Comparison of ENCODE assay signal across 8 mouse cellular contexts in genomic region chr10:75558515-75558914, GRCm38 (mm10). TPM values are rescaled to one million over a fixed set of nuclear protein-coding genes. Genes with fewer than 3 reads are reported as not detected.
A peak's percentile ranks its signal among the peaks of the same experiment; 100 is the strongest.
DNase-seq lines count a peak whose midpoint lies in the region; ATAC-seq lines count a peak whose summit lies in the region.

No protein-coding gene starts in this region.

- DNase-seq in right cerebral cortex, adult 2 months (ENCODE audit: low spot score in 2 of 2), result peak; percentile 27 to 40
- no peak for DNase-seq in right cerebral cortex, adult 18-20 months
- DNase-seq in layer of hippocampus, postnatal 10 days (ENCODE audit: low spot score in 2 of 2), result peak; percentile 36 to 51
- DNase-seq in right cerebral cortex, postnatal 14 days, result peak; percentile 48
- no peak for DNase-seq in heart, embryonic 10.5 days (ENCODE audit: low spot score)

- no peak for ATAC-seq in embryonic facial prominence, embryonic 12.5 days (ENCODE audit: insufficient number of reproducible peaks, insufficient read depth, low FRiP score, low TSS enrichment)
- no peak for ATAC-seq in intestine, embryonic 16.5 days
- no peak for ATAC-seq in erythroblast, adult 5-6 weeks (replicated peaks; ENCODE audit: low FRiP score, poor library complexity, severe bottlenecking)

- no peaks in the 10 kb centered on the region for H3K9me3 ChIP-seq in embryonic facial prominence, embryonic 12.5 days
- H3K9me3 ChIP-seq in intestine, embryonic 16.5 days (ENCODE audit: control insufficient read depth, low read length), result no peaks in the 10 kb centered on the region
- no peaks in the 10 kb centered on the region for H3K9me3 ChIP-seq in heart, embryonic 10.5 days

- peak overlapping the region; percentile 96; the same call in 1 of the 2 replicates for H3K4me2 ChIP-seq in embryonic facial prominence, embryonic 12.5 days (replicated peaks)
- no peak overlapping the region for H3K4me2 ChIP-seq in intestine, embryonic 16.5 days (ENCODE audit: low read depth, low read length)

- no peaks in the 10 kb centered on the region for H3K36me3 ChIP-seq in embryonic facial prominence, embryonic 12.5 days
- H3K36me3 ChIP-seq in intestine, embryonic 16.5 days (ENCODE audit: control insufficient read depth, insufficient read depth, low read length), result no peaks in the 10 kb centered on the region
- H3K36me3 ChIP-seq in heart, embryonic 10.5 days, result no peaks in the 10 kb centered on the region

- H3K4me3 ChIP-seq in embryonic facial prominence, embryonic 12.5 days, result no peak overlapping the region
- H3K4me3 ChIP-seq in intestine, embryonic 16.5 days (ENCODE audit: low read length), result no peak overlapping the region
- no peak overlapping the region for H3K4me3 ChIP-seq in heart, embryonic 10.5 days

- 33% methylated on average over 3 of the region's 3 CpGs for WGBS in embryonic facial prominence, embryonic 12.5 days
- 38% methylated on average over 3 of the region's 3 CpGs for WGBS in intestine, embryonic 16.5 days
- WGBS in heart, embryonic 10.5 days, result 12% methylated on average over 3 of the region's 3 CpGs

- H3K27me3 ChIP-seq in embryonic facial prominence, embryonic 12.5 days, result peaks cover 32% of the 10 kb centered on the region
- H3K27me3 ChIP-seq in intestine, embryonic 16.5 days (replicated peaks; ENCODE audit: control insufficient read depth, insufficient read depth, low read length), result peaks cover 21% of the 10 kb centered on the region
- peaks cover 76% of the 10 kb centered on the region for H3K27me3 ChIP-seq in heart, embryonic 10.5 days (ENCODE audit: insufficient read depth, poor library complexity, severe bottlenecking)

- H3K4me1 ChIP-seq in embryonic facial prominence, embryonic 12.5 days, result peaks cover 29% of the 10 kb centered on the region
- peaks cover 20% of the 10 kb centered on the region for H3K4me1 ChIP-seq in intestine, embryonic 16.5 days (ENCODE audit: control insufficient read depth, insufficient read depth, low read length)
- H3K4me1 ChIP-seq in heart, embryonic 10.5 days, result peaks cover 38% of the 10 kb centered on the region

- H3K27ac ChIP-seq in embryonic facial prominence, embryonic 12.5 days, result no peak overlapping the region
- no peak overlapping the region for H3K27ac ChIP-seq in intestine, embryonic 16.5 days (ENCODE audit: low read length)
- H3K27ac ChIP-seq in heart, embryonic 10.5 days, result no peak overlapping the region

- no peak overlapping the region for H3K9ac ChIP-seq in embryonic facial prominence, embryonic 12.5 days
- H3K9ac ChIP-seq in intestine, embryonic 16.5 days (ENCODE audit: low read depth, low read length), result no peak overlapping the region

RNA-seq across cellular contexts. Expression of gene Lrrc75b, which starts 1.6 kb away (rescaled TPM):
- 2.6 and 2.7 TPM in 2 replicates for polyA plus RNA-seq in embryonic facial prominence, embryonic 12.5 days (2016; fragmentation: Nextera tagmentation; extraction: Ambion mirVana)
- total RNA-seq in layer of hippocampus, postnatal 10 days (2021), result 10 to 100 TPM; 24.0 to 24.7 TPM
- polyA plus RNA-seq in intestine, embryonic 16.5 days (2015; fragmentation: Nextera tagmentation; extraction: Ambion mirVana), result 1.9 and 2.7 TPM in 2 replicates
- not detected in 2 replicates for total RNA-seq in erythroblast, adult 5-6 weeks (2015; ENCODE audit: low replicate concordance)
- total RNA-seq in erythroblast, adult 5-6 weeks (2017; ENCODE audit: low replicate concordance), result not detected in 2 replicates
- polyA plus RNA-seq in heart, embryonic 10.5 days (2016; fragmentation: Nextera tagmentation; extraction: Ambion mirVana), result 0.78 and 1.1 TPM in 2 replicates

RNA-seq across cellular contexts. Expression of gene Ggt1, which starts 2.9 kb away (rescaled TPM):
- polyA plus RNA-seq in embryonic facial prominence, embryonic 12.5 days (2016; fragmentation: Nextera tagmentation; extraction: Ambion mirVana), result 0.85 and 1.8 TPM in 2 replicates
- 1 to 10 TPM; 2.7 to 3.7 TPM for total RNA-seq in layer of hippocampus, postnatal 10 days (2021)
- polyA plus RNA-seq in intestine, embryonic 16.5 days (2015; fragmentation: Nextera tagmentation; extraction: Ambion mirVana), result 115 and 144 TPM in 2 replicates
- total RNA-seq in erythroblast, adult 5-6 weeks (2015; ENCODE audit: low replicate concordance), result 1.3 and 3.6 TPM in 2 replicates
- total RNA-seq in erythroblast, adult 5-6 weeks (2017; ENCODE audit: low replicate concordance), result not detected in 2 replicates
- 0.27 and 1.9 TPM in 2 replicates for polyA plus RNA-seq in heart, embryonic 10.5 days (2016; fragmentation: Nextera tagmentation; extraction: Ambion mirVana)

RNA-seq across cellular contexts. Expression of gene Ggt5, which starts 30.6 kb away (rescaled TPM):
- polyA plus RNA-seq in embryonic facial prominence, embryonic 12.5 days (2016; fragmentation: Nextera tagmentation; extraction: Ambion mirVana), result 0.91 and 1.9 TPM in 2 replicates
- 1 to 10 TPM; 2.6 to 2.9 TPM for total RNA-seq in layer of hippocampus, postnatal 10 days (2021)
- 8.6 and 8.8 TPM in 2 replicates for polyA plus RNA-seq in intestine, embryonic 16.5 days (2015; fragmentation: Nextera tagmentation; extraction: Ambion mirVana)
- 0.42 and 1.3 TPM in 2 replicates for total RNA-seq in erythroblast, adult 5-6 weeks (2015; ENCODE audit: low replicate concordance)
- total RNA-seq in erythroblast, adult 5-6 weeks (2017; ENCODE audit: low replicate concordance), result 4.9 and 6.6 TPM in 2 replicates
- 1.4 and 4.9 TPM in 2 replicates for polyA plus RNA-seq in heart, embryonic 10.5 days (2016; fragmentation: Nextera tagmentation; extraction: Ambion mirVana)

RNA-seq across cellular contexts. Expression of gene Gucd1, which starts 40.7 kb away (rescaled TPM):
- polyA plus RNA-seq in embryonic facial prominence, embryonic 12.5 days (2016; fragmentation: Nextera tagmentation; extraction: Ambion mirVana), result 31.1 and 31.7 TPM in 2 replicates
- total RNA-seq in layer of hippocampus, postnatal 10 days (2021), result 10 to 100 TPM; 19.4 to 23.7 TPM
- 55.5 and 63.0 TPM in 2 replicates for polyA plus RNA-seq in intestine, embryonic 16.5 days (2015; fragmentation: Nextera tagmentation; extraction: Ambion mirVana)
- total RNA-seq in erythroblast, adult 5-6 weeks (2015; ENCODE audit: low replicate concordance), result 94.3 and 113 TPM in 2 replicates
- 180 and 191 TPM in 2 replicates for total RNA-seq in erythroblast, adult 5-6 weeks (2017; ENCODE audit: low replicate concordance)
- polyA plus RNA-seq in heart, embryonic 10.5 days (2016; fragmentation: Nextera tagmentation; extraction: Ambion mirVana), result 24.0 and 28.8 TPM in 2 replicates

RNA-seq across cellular contexts. Expression of gene Snrpd3, which starts 41.2 kb away (rescaled TPM):
- polyA plus RNA-seq in embryonic facial prominence, embryonic 12.5 days (2016; fragmentation: Nextera tagmentation; extraction: Ambion mirVana), result 167 and 186 TPM in 2 replicates
- 100 to 1,000 TPM in 1 of 2 experiments, 10 to 100 TPM in 1; 98.1 to 109 TPM for total RNA-seq in layer of hippocampus, postnatal 10 days (2021)
- 136 and 144 TPM in 2 replicates for polyA plus RNA-seq in intestine, embryonic 16.5 days (2015; fragmentation: Nextera tagmentation; extraction: Ambion mirVana)
- total RNA-seq in erythroblast, adult 5-6 weeks (2015; ENCODE audit: low replicate concordance), result 13.4 and 19.6 TPM in 2 replicates
- total RNA-seq in erythroblast, adult 5-6 weeks (2017; ENCODE audit: low replicate concordance), result 17.9 and 18.8 TPM in 2 replicates
- polyA plus RNA-seq in heart, embryonic 10.5 days (2016; fragmentation: Nextera tagmentation; extraction: Ambion mirVana), result 139 and 148 TPM in 2 replicates

Comparison
In these comparisons a context has a peak if more than half of its experiments do, and no peak if none do; other contexts are left out.
1. DNase-seq: peak in right cerebral cortex, adult 2 months (2 of 2), layer of hippocampus, postnatal 10 days (2 of 2) and right cerebral cortex, postnatal 14 days (single experiment); none in right cerebral cortex, adult 18-20 months (single experiment) and heart, embryonic 10.5 days (single experiment).
2. RNA of gene Ggt1, which starts 2.9 kb away (polyA plus RNA-seq): 115 to 144 TPM in intestine, embryonic 16.5 days; 0.27 to 1.9 TPM in heart, embryonic 10.5 days and 0.85 to 1.8 TPM in embryonic facial prominence, embryonic 12.5 days; every median in the first group is over 10 times any median in the second.